Mouse (Mus musculus): ENCODE measurements at regions not wholly inside any gene's neighbourhood (a gene's known extent, or its start where the extent isn't known, plus 50 kb on each side); places are given as distances from the start of the nearest gene placed in this dataset.
"Not testable (repeated sequence)": the region's sequence is repeated elsewhere in the genome, so short reads cannot be mapped to it uniquely, and the experiment has no call there.

GRCm38 (mm10) chr17:13432256-13432655 lies 77.9 kb downstream of the Tcp10c start:
- not testable (repeated sequence) for DNase-seq (ENCODE audit: low spot score in 2 of 2)

- not testable (repeated sequence) for DNase-seq (ENCODE audit: low spot score in 2 of 2)
Measured at GRCm38 (mm10) chr17:13434146-13434545, 79.8 kb downstream of the Tcp10c start.

GRCm38 (mm10) chr17:13438790-13439189 lies 84.4 kb downstream of the Tcp10c start:
- not testable (repeated sequence) for DNase-seq (ENCODE audit: low spot score in 2 of 2)

- DNase-seq (ENCODE audit: low spot score in 2 of 2): not testable (repeated sequence)
Measured at GRCm38 (mm10) chr17:13440708-13441530, 86.5 kb downstream of the Tcp10c start.

GRCm38 (mm10) chr17:13442229-13442628 lies 87.9 kb downstream of the Tcp10c start:
- DNase-seq (ENCODE audit: low spot score in 2 of 2): not testable (repeated sequence)

- DNase-seq (ENCODE audit: low spot score in 2 of 2): not testable (repeated sequence)
Measured at GRCm38 (mm10) chr17:13456869-13457600, 102.7 kb downstream of the Tcp10c start.

GRCm38 (mm10) chr17:13457942-13458341 lies 103.6 kb downstream of the Tcp10c start:
- DNase-seq (ENCODE audit: low spot score in 2 of 2): not testable (repeated sequence)

- not testable (repeated sequence) for DNase-seq (ENCODE audit: low spot score in 2 of 2)
Measured at GRCm38 (mm10) chr17:13458814-13459213, 104.4 kb downstream of the Tcp10c start.

GRCm38 (mm10) chr17:13462663-13463062 lies 108.3 kb downstream of the Tcp10c start:
- DNase-seq (ENCODE audit: low spot score in 2 of 2): not testable (repeated sequence)

GRCm38 (mm10) chr17:13465822-13466221 lies 111.5 kb downstream of the Tcp10c start:
- DNase-seq (ENCODE audit: low spot score in 2 of 2): not testable (repeated sequence)

- DNase-seq (ENCODE audit: low spot score in 2 of 2): not testable (repeated sequence)
Measured at GRCm38 (mm10) chr17:13469867-13470380, 115.6 kb downstream of the Tcp10c start.

- peak; percentile 45 to 77 for DNase-seq (ENCODE audit: low spot score in 2 of 2)
Measured at GRCm38 (mm10) chr17:13472460-13473062, 118.2 kb downstream of the Tcp10c start.

GRCm38 (mm10) chr17:13474310-13475094 lies 120.1 kb downstream of the Tcp10c start:
- DNase-seq (ENCODE audit: low spot score in 2 of 2): peak in 1 of 2 experiments; percentile 29

GRCm38 (mm10) chr17:13478866-13479571 lies 124.6 kb downstream of the Tcp10c start:
- DNase-seq (ENCODE audit: low spot score in 2 of 2): peak in 1 of 2 experiments; percentile 8

GRCm38 (mm10) chr17:13479572-13480063 lies 125.2 kb downstream of the Tcp10c start:
- no peak for DNase-seq (ENCODE audit: low spot score in 2 of 2)

- no peak for DNase-seq (ENCODE audit: low spot score in 2 of 2)
Measured at GRCm38 (mm10) chr17:13481445-13482085, 127.2 kb downstream of the Tcp10c start.

- DNase-seq (ENCODE audit: low spot score in 2 of 2): no peak
Measured at GRCm38 (mm10) chr17:13482136-13482535, 127.8 kb downstream of the Tcp10c start.

- no peak for DNase-seq (ENCODE audit: low spot score in 2 of 2)
Measured at GRCm38 (mm10) chr17:13487291-13488215, 133.2 kb downstream of the Tcp10c start.

All from frontal cortex, postnatal 10 days (tissue).